Mouse (Mus musculus) CH12.LX (cell line): ENCODE data around the gene 2900026A02Rik.

ENCODE experiments used
- E2F4 ChIP-seq: IDR thresholded peaks from 2 replicates; pipeline ENCODE4 v1.6.1; 2011; ENCODE audit warnings: low read depth, low read length, improper control_type of control experiment; ENCODE audit not compliant: insufficient replicate concordance
- EP300 ChIP-seq: IDR thresholded peaks from 2 replicates; pipeline ENCODE4 v1.6.1; 2011; ENCODE audit warnings: low read length, improper control_type of control experiment
- JUN ChIP-seq: IDR thresholded peaks from 2 replicates; pipeline ENCODE4 v1.6.1; 2011; ENCODE audit warnings: low read depth, mild to moderate bottlenecking, low read length, improper control_type of control experiment, moderate library complexity; ENCODE audit not compliant: insufficient read depth
- MAX ChIP-seq: IDR thresholded peaks from 2 replicates; pipeline ENCODE4 v1.6.1; 2011; ENCODE audit warnings: low read length, improper control_type of control experiment

DNA sequence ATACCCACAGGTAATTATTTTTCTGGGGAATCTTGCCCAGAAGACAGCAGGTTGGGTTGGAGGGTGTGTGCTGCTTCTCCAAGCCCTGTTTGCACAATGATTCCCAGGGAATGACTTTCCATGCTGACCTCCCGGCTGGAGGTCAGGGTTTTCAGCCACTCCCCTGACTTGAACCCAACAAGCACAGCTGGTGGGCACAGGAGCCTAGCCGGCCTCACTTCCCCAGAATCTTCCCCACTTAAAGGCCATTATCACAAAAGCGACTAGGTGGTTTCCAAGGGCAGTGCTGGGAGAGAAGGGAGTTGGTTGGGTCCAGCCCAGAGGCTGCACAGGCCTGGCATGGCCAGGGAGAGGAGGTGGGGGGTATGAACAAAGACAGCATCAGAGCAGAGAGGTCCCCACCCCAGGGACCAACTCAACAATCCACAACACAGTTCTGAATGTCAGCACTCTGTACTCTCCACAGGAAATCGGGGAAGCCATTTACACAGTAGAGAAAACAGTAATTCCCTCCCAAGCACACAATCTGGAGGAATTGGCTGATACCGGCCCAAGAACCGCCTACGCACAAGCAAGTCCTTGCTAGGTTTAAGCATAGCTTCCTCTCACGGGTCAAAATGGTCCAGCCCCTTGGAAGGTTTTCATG lies 21.8 kb downstream of the 2900026A02Rik start:
- TF ChIP-seq EP300 (no peak), JUN (no peak), MAX (no peak), E2F4 (no peak)
